ENCODE assay signal across 9 mouse cellular contexts in the genomic region with DNA sequence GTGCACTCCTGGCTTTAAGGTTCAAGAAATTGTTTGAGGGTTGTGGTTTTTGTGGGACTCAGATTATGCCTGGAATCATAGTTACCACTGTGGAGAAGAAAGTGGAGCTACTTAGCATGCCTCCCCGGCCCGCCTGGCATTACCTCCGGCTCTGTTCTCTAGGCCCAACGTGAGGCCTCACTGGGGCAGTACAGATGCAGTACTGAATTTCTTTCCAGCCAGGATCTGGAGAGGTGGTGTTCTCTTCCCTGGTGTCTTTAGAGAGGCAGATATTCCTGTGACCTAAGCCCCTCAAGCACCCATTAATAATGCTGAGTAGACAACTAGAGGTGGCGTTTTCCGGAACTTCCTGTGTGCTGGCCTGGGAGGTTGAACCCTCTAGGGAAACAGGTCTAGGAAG. TPM values are rescaled to one million over a fixed set of nuclear protein-coding genes. Genes with fewer than 3 reads are reported as not detected.
A peak's percentile ranks its signal among the peaks of the same experiment; 100 is the strongest.
DNase-seq lines count a peak whose midpoint lies in the region; ATAC-seq and TF ChIP-seq lines count a peak whose summit lies in the region.
"Had no signal": no experiment of that assay in that cellular context is flagged by ENCODE, and none has a peak within 500 bp of the region (broad histone marks: within the 10 kb centered on the region; RNA-seq: fewer than 3 reads in every experiment).

No protein-coding gene starts in this region.

- H3K27me3 ChIP-seq in heart, embryonic 14.5 days (ENCODE audit: control insufficient read depth, insufficient read depth, low read length) = no peaks in the 10 kb centered on the region
- H3K27me3 ChIP-seq in hindbrain, embryonic 16.5 days (replicated peaks; ENCODE audit: control insufficient read depth, insufficient read depth, low read length) = no peaks in the 10 kb centered on the region
- no peaks in the 10 kb centered on the region for H3K27me3 ChIP-seq in midbrain, embryonic 15.5 days (replicated peaks)

- no peak for TF ChIP-seq POLR2A in bone marrow macrophage, adult 2 months (IDR thresholded peaks at IDR 0.05; ENCODE audit: borderline replicate concordance, low read depth, low read length)

- peak overlapping the region in 1 of 2 experiments; percentile 67; a peak in 1 of 4 replicates for H3K27ac ChIP-seq in heart, embryonic 14.5 days (replicated peaks in 1 of 2; ENCODE audit: control insufficient read depth in 1 of 2, insufficient read depth in 1 of 2, low read depth in 2 of 2, low read length in 2 of 2)
- no peak overlapping the region for H3K27ac ChIP-seq in bone marrow macrophage, adult 2 months (ENCODE audit: insufficient read depth, low read depth, low read length)
- no peak overlapping the region; the same call in 1 of the 2 replicates for H3K27ac ChIP-seq in hindbrain, embryonic 16.5 days (ENCODE audit: low read depth, low read length)
- no peak overlapping the region for H3K27ac ChIP-seq in midbrain, embryonic 15.5 days

- no peaks in the 10 kb centered on the region for H3K9me3 ChIP-seq in heart, embryonic 14.5 days (ENCODE audit: control insufficient read depth, low read length)
- no peaks in the 10 kb centered on the region for H3K9me3 ChIP-seq in hindbrain, embryonic 16.5 days (ENCODE audit: control insufficient read depth, low read length)
- H3K9me3 ChIP-seq in midbrain, embryonic 15.5 days = no peaks in the 10 kb centered on the region
- H3K9me3 ChIP-seq: G1E had no signal

- 53% methylated on average over 6 of the region's 6 CpGs for WGBS in heart, embryonic 14.5 days
- WGBS in hindbrain, embryonic 16.5 days = 24% methylated on average over 6 of the region's 6 CpGs
- 27% methylated on average over 6 of the region's 6 CpGs for WGBS in midbrain, embryonic 15.5 days

- peaks cover 7 to 13% of the 10 kb centered on the region in 2 experiments; a peak in 3 of 4 replicates for H3K4me1 ChIP-seq in heart, embryonic 14.5 days (ENCODE audit: control insufficient read depth in 2 of 2, insufficient read depth in 2 of 2, low read length in 2 of 2)
- peaks cover 19% of the 10 kb centered on the region for H3K4me1 ChIP-seq in bone marrow macrophage, adult 2 months (ENCODE audit: control insufficient read depth, insufficient read depth, low read length)
- H3K4me1 ChIP-seq in hindbrain, embryonic 16.5 days (ENCODE audit: control insufficient read depth, insufficient read depth, low read depth, low read length) = peaks cover 14% of the 10 kb centered on the region
- peaks cover 20% of the 10 kb centered on the region for H3K4me1 ChIP-seq in midbrain, embryonic 15.5 days

- H3K4me2 ChIP-seq in heart, embryonic 14.5 days (ENCODE audit: low read length) = peak overlapping the region; percentile 92
- peak overlapping the region; percentile 100 for H3K4me2 ChIP-seq in hindbrain, embryonic 16.5 days (ENCODE audit: low read length)
- H3K4me2 ChIP-seq in midbrain, embryonic 15.5 days = peak overlapping the region; percentile 82

- no peak for ATAC-seq in heart, embryonic 14.5 days (ENCODE audit: insufficient number of reproducible peaks, insufficient read depth, low FRiP score, low read depth)
- no peak for ATAC-seq in hindbrain, embryonic 16.5 days
- ATAC-seq in midbrain, embryonic 15.5 days (replicated peaks) = no peak

- no peak for DNase-seq in heart, adult 9 months (ENCODE audit: low spot score in 2 of 2)
- no peak for DNase-seq in left cerebral cortex, postnatal 36 days (ENCODE audit: low spot score in 2 of 2)
- DNase-seq in thymus, postnatal 14 days = no peak
- DNase-seq in gastrocnemius, postnatal 4 days (ENCODE audit: low spot score in 2 of 2) = no peak

- peak overlapping the region; percentile 67 to 78 for H3K4me3 ChIP-seq in heart, embryonic 14.5 days (ENCODE audit: control insufficient read depth in 1 of 2, insufficient read depth in 1 of 2, low read depth in 1 of 2, low read length in 2 of 2)
- H3K4me3 ChIP-seq in bone marrow macrophage, adult 2 months (ENCODE audit: insufficient read depth, low read length) = peak overlapping the region; percentile 92
- H3K4me3 ChIP-seq in hindbrain, embryonic 16.5 days (ENCODE audit: low read length) = peak overlapping the region; percentile 82
- H3K4me3 ChIP-seq in midbrain, embryonic 15.5 days = peak overlapping the region; percentile 59

- TF ChIP-seq CTCF in bone marrow macrophage, adult 2 months (IDR thresholded peaks at IDR 0.05; ENCODE audit: low read depth, low read length) = no peak

- H3K9ac ChIP-seq in heart, embryonic 14.5 days (ENCODE audit: low read length) = peak overlapping the region; percentile 84; the same call in 1 of the 2 replicates
- H3K9ac ChIP-seq in hindbrain, embryonic 16.5 days (ENCODE audit: low read depth, low read length) = peak overlapping the region; percentile 78
- peak overlapping the region; percentile 54 for H3K9ac ChIP-seq in midbrain, embryonic 15.5 days

- H3K36me3 ChIP-seq in heart, embryonic 14.5 days (ENCODE audit: control insufficient read depth, insufficient read depth, low read length) = no peaks in the 10 kb centered on the region
- H3K36me3 ChIP-seq in hindbrain, embryonic 16.5 days (ENCODE audit: control insufficient read depth, insufficient read depth, low read length) = no peaks in the 10 kb centered on the region
- H3K36me3 ChIP-seq in midbrain, embryonic 15.5 days (replicated peaks) = no peaks in the 10 kb centered on the region
- H3K36me3 ChIP-seq: G1E had no signal

- intact Hi-C loops in left cerebral cortex, postnatal 36 days (cut with DNase I) = loop anchor here (10.0 kb wide), 1 partner anchor 231 kb away; no protein-coding TSS in a partner anchor

RNA-seq across cellular contexts. Expression of gene Sdc1, which starts 2.2 kb away (rescaled TPM):
- 25.8 and 31.4 TPM in 2 replicates for polyA plus RNA-seq in heart, embryonic 14.5 days (2014; fragmentation: Nextera tagmentation; extraction: Ambion mirVana)
- polyA plus RNA-seq in bone marrow macrophage, adult 2 months (2012; ENCODE audit: insufficient read depth, insufficient read length, missing spikeins) = 10.9 and 13.0 TPM in 2 replicates
- polyA plus RNA-seq in hindbrain, embryonic 16.5 days (2015; fragmentation: Nextera tagmentation; extraction: Ambion mirVana) = 18.0 and 21.5 TPM in 2 replicates
- 19.1 and 21.3 TPM in 2 replicates for polyA plus RNA-seq in midbrain, embryonic 15.5 days (2015; fragmentation: Nextera tagmentation; extraction: Ambion mirVana)
- 1 to 10 TPM; 1.4 to 1.6 TPM for total RNA-seq in left cerebral cortex, postnatal 36 days (2021)
- total RNA-seq in gastrocnemius, postnatal 4 days (2021) = 10 to 100 TPM; 31.8 to 33.1 TPM
